Mouse (Mus musculus): ENCODE measurements around the gene Mitf. TPM values are rescaled to one million over a fixed set of nuclear protein-coding genes. Genes with fewer than 3 reads are reported as not detected.

The Mitf gene
- total RNA-seq (2021), result 1 to 10 TPM; 6.6 to 7.3 TPM
- long read RNA-seq, experiment 1, result 0 reads
- long read RNA-seq, experiment 2, full-length matches to known transcripts, result 1 of 4 reads
- long read RNA-seq, experiment 2, partial matches to known transcripts, result 1 of 4 reads
- long read RNA-seq, experiment 2, other reads (novel, unspliced or antisense), result 2 of 4 reads

DNA sequence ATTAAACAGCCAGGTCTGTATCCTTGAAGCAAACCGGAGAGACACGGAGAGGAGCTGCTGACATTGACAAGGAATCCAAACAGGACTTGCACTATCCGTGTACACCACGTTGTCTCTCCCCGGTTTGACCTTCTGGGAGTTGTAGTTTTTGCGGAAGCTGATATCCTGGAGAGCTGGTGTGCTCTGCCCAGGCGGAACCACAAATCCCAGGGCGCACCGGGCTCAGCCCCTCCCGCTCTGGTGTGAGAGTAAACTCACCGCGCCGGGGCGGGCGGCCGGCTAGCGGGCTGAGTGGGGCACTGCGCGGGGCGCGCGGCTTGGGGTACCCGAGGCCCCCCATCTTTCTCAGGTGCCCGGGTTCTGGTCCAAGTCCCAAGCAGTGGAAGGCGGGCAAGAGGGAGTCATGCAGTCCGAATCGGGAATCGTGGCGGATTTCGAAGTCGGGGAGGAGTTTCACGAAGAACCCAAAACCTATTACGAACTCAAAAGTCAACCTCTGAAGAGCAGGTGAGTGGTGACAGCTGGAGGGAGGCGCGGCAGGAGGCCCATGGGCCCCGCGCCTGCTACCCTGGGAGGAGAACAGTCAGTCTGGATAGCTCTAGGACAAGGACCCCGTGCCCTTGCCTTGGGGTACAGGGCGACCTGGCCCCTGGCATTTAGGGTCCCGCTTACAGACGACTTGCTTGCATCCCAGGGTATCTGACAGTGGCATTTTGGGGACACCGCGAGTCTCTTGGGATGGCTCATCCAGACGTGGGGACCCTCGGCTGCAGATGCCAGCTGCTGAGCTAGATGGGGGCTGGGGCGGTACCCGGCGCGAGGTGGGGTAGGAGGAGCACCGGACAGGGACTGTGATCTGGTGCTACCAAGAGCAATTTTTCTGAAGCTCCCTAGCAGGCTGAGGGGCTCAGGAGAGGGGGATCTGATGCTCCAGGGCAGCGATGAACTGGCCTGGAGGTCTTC lies at the start of gene Mitf:
Mitf (plus strand) TSS at position 272 of the 963 bp plus-strand sequence.
- DNase-seq (ENCODE audit: low spot score in 2 of 2), result peak; percentile 83 to 90

- no peak for DNase-seq (ENCODE audit: low spot score in 2 of 2)
These were observed 49.5 kb upstream of the Mitf start for GRCm38 (mm10) chr6:97757361-97757760.

GRCm38 (mm10) chr6:97758884-97759283 lies 48.0 kb upstream of the Mitf start:
- DNase-seq (ENCODE audit: low spot score in 2 of 2), result no peak

GRCm38 (mm10) chr6:97759301-97759700 lies 47.6 kb upstream of the Mitf start:
- DNase-seq (ENCODE audit: low spot score in 2 of 2), result peak in 1 of 2 experiments; percentile 28

DNA sequence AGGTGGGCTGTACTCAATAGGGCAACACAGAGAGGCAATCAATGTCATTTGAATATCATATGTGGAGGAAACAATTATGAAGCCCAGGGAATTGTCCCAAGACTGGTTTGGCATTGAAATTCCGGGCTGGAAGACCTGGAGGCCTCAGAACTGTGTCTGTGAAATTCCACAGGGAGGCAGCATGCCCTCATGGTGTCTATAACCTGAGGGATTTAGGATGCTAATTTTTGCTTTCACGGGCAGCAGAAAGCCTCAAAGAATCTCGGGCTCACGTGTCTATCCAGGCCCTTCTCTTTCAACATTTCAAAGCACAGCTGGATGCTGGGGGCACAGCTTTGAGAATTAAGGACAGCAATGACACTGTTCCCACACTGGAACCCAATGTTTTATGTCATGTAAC lies 45.5 kb upstream of the Mitf start:
- no peak for DNase-seq (ENCODE audit: low spot score in 2 of 2)

DNA sequence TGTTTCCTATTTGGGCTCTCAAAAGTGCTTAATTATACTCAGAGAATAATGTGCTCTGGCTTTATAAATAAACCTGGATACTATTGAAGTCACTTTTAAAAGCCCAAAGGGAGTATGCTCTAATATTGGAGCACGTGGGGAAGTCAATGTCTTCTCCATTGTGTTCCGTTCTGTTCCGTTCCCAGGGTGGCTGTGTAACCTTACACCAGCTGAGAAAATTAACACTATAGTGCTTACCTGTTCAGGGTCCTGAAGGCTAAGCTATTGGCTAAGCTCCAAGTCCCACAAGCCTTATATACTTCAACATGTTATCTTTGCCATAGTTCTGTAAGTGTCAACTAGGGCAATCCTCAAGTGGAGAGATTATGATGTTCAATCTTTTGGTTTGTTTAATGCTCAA lies 42.9 kb upstream of the Mitf start:
- no peak for DNase-seq (ENCODE audit: low spot score in 2 of 2)

GRCm38 (mm10) chr6:97767836-97768235 lies 39.0 kb upstream of the Mitf start:
- no peak for DNase-seq (ENCODE audit: low spot score in 2 of 2)

- DNase-seq (ENCODE audit: low spot score in 2 of 2), result no peak
These were observed 37.3 kb upstream of the Mitf start for GRCm38 (mm10) chr6:97769549-97769948.

- peak in 1 of 2 experiments; percentile 44 for DNase-seq (ENCODE audit: low spot score in 2 of 2)
These were observed 25.5 kb upstream of the Mitf start for GRCm38 (mm10) chr6:97781316-97781715.

DNA sequence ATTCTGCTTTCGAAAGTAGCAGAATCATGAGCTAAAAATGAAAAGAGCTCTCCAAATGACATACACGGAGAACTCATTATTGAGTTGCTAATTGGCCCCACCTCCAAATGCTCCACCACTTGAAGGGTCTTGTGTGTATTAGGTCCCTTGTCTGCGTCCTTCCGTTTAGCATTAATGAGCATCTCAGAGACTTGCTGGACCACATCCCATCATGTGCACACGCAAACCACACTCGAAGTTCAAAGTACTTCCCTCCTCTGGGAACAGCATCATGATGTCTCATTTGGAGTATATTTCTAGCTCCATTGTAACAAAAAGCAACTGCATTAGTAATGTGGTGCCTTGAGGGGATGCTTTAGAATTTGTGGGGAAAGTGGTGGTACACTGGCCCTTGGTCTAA lies 24.6 kb upstream of the Mitf start:
- DNase-seq (ENCODE audit: low spot score in 2 of 2), result no peak

DNA sequence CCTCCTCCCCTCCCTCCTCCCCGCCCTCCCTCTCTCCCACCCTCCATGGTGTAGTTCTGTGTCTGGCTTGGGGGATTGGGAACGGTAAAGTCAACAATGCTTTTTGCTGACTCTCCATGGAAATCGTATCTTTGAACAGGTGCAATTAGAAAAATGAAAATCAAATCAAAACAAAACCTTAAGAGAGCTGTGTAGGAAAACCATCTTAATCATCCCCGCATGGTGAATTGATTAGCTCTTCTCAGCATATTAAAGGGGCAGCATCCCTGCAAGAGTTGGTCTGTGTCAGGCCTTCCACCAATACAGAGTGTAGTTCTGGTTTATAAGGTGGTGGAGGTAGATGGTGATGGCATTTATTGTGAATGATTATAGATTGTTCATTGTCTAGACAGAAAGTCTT lies 20.0 kb upstream of the Mitf start:
- no peak for DNase-seq (ENCODE audit: low spot score in 2 of 2)

GRCm38 (mm10) chr6:97788361-97788974 lies 18.4 kb upstream of the Mitf start:
- no peak for DNase-seq (ENCODE audit: low spot score in 2 of 2)

DNA sequence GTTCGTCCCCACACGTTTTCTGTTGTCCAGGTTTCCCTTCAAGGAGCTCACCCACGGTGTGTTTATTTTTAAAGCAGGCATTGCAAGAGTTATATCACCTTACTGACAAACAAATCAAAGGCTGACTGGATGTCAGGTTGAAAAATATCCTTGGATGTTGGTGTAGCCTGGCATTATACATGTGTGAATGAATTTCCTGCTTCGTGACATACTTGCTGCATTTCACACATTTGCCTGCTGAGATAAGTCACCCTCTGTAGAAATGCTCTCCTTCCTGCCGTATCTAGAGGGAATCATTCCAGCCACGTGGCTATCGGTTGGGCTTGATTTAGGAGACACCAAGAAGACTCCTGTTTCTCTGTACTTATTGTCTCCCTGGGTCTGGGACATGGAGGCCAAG lies 17.2 kb upstream of the Mitf start:
- DNase-seq (ENCODE audit: low spot score in 2 of 2), result no peak

GRCm38 (mm10) chr6:97792104-97792503 lies 14.7 kb upstream of the Mitf start:
- DNase-seq (ENCODE audit: low spot score in 2 of 2), result no peak

GRCm38 (mm10) chr6:97795175-97795574 lies 11.7 kb upstream of the Mitf start:
- no peak for DNase-seq (ENCODE audit: low spot score in 2 of 2)

DNA sequence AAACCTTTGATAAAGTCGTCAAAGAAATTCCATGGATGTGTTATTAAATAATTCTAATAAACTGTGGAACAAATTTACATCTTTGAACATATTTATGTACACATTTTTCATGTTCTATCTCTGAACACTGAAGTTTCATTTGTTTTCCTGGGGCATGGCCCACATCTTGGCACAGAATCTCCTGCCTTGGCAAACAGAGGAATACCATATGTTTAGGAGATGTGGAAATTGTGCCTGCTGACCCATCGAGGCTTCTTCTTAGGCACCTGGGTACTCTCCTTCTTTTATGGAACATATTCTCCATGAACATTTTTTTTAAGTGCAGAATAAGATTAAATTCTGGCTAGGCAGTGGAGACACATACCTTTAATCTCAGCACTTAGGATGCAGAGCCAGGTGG lies 6.2 kb upstream of the Mitf start:
- no peak for DNase-seq (ENCODE audit: low spot score in 2 of 2)

DNA sequence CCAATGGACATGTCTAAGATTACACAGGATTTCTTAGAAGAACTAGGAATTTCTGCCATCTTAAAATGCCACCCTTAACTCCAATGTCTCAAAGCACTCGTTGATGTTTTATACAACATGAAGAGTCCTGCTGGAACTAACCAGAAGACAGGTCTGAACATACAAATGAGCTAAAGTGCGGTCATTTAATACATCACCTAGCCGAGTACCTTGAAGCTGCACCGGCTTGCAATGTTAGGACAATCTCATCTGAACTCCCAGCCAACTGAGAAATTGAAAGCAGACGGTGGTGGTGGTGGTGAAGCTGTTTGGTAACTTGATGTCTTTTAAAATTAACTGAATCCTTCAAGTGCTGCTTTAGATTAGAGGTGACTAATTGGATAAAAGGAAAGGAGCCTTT lies 801 bp upstream of the Mitf start:
- DNase-seq (ENCODE audit: low spot score in 2 of 2), result no peak

GRCm38 (mm10) chr6:97814191-97814590 lies 7.3 kb downstream of the Mitf start:
- no peak for DNase-seq (ENCODE audit: low spot score in 2 of 2)

DNA sequence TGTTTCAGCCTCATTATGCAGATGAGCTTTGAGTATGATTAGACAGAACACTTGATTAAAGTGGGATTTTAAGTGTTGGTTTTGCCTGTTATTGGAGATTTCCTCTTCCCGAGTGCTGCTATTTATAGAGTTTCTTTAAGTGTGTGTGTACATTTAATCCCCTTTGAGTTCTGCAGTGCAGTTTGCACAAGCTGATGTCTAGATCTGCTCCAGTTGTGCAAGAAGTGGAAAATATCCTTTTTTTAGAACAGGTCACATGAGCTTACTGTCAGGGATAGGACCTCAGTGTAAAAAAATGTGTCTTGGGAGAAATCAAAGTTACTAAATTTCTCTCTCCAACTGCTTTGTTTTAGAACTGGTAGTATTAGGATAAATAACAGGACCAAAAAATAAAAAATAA lies 8.9 kb downstream of the Mitf start:
- no peak for DNase-seq (ENCODE audit: low spot score in 2 of 2)

DNA sequence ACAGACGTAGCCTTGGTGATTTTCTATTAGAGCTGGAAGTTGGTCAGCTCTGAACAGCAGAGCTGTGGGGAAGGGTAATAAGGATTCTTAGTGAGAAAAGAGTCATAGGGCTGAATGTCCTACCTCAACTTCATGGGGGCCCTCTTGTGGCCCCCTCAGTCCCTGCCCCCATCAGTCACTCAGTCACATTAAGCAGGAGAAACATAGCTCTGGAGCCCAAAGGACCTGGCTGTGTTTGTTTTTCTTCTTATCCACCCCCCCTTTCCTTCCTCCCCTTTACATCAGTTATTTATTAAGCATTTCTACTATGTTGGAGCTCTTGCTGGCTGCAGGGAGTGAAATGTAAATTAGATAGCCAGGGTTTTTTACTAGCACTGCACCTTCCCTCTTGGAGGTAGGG lies 10.0 kb downstream of the Mitf start:
- DNase-seq (ENCODE audit: low spot score in 2 of 2), result no peak

GRCm38 (mm10) chr6:97818128-97818527 lies 11.3 kb downstream of the Mitf start:
- DNase-seq (ENCODE audit: low spot score in 2 of 2), result no peak

DNA sequence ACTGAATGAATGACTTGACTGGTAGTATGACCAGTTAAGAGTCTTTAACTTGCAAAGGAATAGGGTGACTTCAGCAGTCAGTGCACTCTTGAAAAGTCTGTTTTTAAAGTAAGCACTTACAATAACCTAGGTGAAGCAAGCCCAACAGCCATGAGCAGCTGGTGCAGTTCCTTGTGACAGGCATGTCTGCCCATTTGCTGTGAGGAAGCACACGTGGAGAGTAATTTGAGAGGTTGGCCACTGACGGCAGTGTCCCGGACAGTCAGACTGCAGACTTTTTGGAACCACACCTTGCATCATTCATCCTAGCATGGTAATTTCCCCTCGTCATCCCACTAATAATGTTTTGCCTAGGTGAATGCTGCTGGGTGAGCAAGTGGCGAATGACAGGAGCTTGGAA lies 12.1 kb downstream of the Mitf start:
- DNase-seq (ENCODE audit: low spot score in 2 of 2), result no peak

Data from gastrocnemius, postnatal 4 days (tissue).